Mouse (Mus musculus) kidney, postnatal 4 days (tissue): ENCODE measurements around the gene Snap47.

Experiments used
- DNase-seq, 2 experiments: peaks; one replicate each; pipeline ENCODE4 v3.0.0; 2021; ENCODE audit warnings: mixed read lengths in 2 of 2

Gene Snap47

GRCm38 (mm10) chr11:59451086-59451485, at the start of gene Snap47:
Gene Snap47 (minus strand): TSS chr11:59451186.
- no peak for DNase-seq

GRCm38 (mm10) chr11:59497747-59498146, 46.8 kb upstream of the Snap47 start:
- no peak for DNase-seq

GRCm38 (mm10) chr11:59496672-59497310, 45.8 kb upstream of the Snap47 start:
- DNase-seq, result no peak

DNA sequence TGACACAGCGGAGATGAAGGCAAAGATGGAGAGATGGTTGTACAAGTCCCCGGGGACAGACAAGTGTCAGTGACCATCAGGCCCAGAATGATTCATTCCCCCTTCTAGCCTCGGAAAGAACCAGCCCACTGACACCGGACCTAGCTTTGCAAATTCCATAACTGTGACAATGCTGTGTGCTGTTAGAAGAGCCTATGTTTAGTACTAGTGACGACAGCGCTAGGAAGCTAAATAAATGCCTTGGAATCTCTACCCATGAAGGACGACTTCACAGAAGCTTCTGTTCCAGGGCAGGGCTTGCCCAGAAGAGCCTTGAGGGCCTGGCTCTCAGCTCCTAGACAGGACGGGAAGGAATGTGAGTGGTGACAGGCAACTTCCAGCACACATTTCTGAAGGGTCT, 35.2 kb upstream of the Snap47 start:
- DNase-seq, result no peak

DNA sequence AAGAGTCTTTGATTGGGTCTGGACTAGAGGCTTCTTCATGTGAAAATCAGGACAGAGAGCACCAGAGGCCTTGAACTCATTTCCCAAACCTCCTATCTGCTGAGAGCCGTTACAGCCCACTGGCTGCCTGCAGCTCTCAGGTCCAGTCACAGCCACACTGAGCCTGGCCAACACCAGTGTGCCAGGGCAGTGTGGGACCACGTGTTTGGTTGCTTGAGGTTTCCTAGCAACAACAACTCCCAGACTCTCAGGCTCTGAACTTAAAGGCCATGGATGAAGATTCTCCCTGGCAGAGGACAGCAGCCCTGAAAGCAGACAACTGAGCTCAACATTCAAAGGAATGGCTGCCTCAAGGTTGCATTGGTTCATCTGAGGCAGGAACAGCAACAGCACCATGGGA, 34.7 kb upstream of the Snap47 start:
- DNase-seq, result no peak

DNA sequence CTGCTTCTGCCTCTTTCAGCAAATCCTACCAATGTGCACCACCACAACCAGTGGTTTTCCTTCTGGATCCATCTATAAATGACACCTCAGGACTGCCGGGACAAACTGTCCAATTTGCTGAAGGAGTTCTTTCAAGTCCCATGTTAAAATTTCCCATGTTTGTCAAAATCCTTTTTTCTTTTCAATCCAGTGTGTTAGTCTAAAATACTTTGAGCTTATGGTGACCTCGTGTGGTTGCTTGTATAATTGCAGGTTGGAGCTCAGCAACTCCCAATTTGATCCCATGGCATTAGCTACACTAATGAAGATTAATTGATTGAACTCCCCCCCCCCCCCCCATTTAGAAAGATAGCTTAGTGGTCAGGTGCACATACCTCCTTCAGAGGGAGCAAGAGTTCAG, 32.2 kb upstream of the Snap47 start:
- peak; percentile 63 to 70 for DNase-seq

GRCm38 (mm10) chr11:59477240-59477639, 26.3 kb upstream of the Snap47 start:
- DNase-seq, result no peak

- DNase-seq, result peak; percentile 94 to 96
Measured at GRCm38 (mm10) chr11:59472326-59472677, 21.3 kb upstream of the Snap47 start, which contains the start of gene Zfp867. Gene Zfp867 (minus strand): TSS chr11:59472474.

DNA sequence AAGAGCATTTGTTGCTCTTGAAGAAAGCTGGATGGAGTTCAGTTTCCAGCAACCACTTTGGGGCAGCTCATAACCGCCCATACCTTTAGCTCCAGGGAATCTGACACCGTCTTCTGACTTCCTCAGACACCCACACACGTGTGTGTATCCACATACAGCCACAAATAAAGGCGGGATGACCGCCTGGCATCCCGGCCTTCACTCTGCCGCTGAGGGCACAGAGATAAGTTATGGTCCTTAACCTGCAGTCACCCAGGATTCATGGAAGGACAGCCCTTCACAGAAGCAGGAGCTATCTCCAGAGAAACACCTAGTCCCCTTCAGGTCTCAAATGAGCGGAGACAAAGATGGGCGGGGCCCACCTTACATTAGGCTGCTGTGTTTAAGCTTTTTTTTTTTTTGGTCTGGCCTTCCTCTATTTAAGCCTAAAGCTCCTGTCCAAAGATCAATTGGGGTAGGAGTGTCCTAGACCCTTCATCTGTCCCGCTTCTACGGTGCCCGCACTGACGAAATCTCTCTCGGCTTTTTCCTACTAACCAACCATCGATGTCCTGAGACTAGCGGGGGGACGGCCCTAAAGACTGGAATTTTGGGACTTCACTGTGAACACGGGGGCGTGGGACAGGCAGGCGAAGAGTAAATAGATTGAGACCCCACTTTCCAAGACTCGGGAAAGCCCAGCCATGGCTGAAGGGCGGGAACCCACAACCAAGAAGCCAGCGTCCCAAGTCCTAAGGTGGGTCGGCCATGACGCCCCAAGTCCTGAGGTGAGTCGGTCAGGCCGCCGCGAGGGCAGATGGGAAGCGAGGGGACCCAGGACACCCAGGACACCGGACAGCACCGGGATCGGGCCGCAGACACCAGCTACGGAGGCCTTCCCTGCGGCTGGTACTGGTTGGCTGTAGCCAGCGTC, 20.7 kb upstream of the Snap47 start:
- peak in 1 of 2 experiments; percentile 16 for DNase-seq

- DNase-seq, result no peak
Measured at GRCm38 (mm10) chr11:59460459-59460858, 9.5 kb upstream of the Snap47 start.

DNA sequence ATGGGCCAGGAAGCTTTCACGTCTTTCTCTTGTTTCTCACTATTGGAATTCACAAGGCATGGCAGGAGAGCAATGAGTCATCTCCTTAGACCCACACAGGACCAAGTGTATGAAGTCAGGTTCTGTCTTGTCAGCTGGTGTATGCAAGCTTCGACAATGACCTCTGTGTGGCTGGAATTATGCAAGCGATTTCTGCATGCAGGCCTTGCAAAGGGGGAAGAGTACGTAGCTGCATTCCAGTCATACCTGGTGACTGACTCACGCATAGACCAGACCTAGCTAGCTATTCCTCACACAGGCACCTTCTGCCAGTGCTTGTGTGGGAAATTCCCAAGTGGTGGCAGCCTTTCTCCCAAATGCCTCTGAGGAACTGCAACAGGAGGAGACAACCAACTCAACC, 8.0 kb upstream of the Snap47 start:
- DNase-seq, result peak; percentile 52 to 68

DNA sequence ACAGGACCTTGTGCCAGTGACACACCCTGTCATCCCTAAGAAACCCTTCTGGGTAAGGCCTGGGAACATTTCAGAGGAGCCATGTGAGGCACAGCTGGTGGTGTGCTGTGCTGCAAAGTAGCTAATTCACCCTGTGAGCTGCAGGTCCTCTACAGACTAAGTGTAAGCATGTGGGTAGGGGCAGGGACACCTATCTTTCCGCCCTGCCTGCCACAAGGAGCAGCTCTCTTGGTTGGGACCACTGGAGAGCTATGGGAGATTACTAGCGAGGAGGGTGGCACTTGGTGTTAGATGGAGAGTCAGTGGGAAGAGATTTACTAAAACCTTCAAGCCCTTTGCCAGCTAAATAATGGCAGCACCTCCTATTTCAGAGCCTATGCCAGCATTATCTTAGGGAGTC, 5.9 kb upstream of the Snap47 start:
- DNase-seq, result no peak

DNA sequence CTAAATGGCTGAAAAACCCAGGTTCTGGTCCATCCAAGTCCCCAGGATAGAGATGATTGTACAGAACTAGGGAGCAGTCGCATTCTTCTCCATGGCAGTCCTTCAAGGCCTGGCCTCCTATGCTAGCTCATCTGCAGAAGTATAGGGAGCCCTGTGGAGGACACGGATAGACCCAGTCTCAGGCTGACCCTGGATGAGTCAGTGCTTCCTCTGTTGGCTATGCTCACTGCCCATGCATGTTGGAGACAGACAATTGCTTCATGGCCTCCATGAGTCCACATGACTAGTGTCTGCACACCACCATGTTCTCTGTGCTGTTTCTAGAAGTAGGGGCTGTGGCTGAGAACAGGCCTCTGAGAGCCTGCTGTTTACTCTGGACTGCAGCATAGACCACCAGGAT, 5.4 kb upstream of the Snap47 start:
- DNase-seq, result no peak

DNA sequence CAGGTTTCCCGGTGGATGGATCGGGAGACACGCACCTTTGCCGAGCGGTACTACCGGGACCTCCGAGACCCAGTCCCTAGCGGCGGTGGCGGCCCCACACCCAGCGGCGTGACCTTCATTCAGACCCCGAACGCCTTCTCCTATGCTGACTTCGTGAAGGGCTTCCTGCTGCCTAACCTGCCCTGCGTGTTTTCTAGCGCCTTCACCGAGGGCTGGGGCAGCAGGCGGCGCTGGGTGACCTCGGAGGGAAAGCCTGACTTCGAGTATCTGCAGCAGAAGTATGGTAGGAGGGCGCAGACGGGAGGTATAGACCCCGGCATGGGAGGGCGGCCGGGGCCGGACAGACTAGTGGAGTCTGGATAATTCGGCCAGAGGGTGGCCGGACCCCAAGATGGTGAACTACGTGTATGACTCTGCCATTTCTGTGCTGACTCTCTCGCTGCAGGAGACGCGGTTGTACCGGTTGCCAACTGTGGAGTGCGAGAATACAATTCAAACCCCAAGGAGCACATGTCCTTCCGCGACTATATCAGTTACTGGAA, 685 bp downstream of the Snap47 start:
- no peak for DNase-seq

- DNase-seq, result peak; percentile 93 to 95
Measured at GRCm38 (mm10) chr11:59449741-59450229, 1.2 kb downstream of the Snap47 start, which contains the start of gene Jmjd4. Gene Jmjd4 (plus strand): TSS chr11:59450045.

DNA sequence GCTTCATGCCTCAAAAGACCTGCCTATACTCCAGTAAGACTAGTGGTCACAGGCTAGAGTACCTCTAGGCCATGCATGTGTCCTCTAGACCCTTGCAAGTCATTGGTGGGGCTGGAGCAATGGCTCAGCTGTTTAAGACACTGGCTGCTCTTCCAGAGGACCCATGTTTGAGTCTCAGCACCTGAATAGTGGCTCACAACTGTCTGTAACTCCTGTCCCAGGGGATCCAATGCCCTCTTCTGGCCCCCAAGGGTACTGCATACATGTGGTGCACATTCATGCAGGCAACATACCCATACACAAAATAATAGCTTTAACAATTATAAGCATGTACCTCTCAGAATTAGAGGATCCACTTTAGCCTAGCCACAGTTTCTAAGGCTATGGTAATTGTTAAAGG, 7.9 kb downstream of the Snap47 start:
- no peak for DNase-seq

DNA sequence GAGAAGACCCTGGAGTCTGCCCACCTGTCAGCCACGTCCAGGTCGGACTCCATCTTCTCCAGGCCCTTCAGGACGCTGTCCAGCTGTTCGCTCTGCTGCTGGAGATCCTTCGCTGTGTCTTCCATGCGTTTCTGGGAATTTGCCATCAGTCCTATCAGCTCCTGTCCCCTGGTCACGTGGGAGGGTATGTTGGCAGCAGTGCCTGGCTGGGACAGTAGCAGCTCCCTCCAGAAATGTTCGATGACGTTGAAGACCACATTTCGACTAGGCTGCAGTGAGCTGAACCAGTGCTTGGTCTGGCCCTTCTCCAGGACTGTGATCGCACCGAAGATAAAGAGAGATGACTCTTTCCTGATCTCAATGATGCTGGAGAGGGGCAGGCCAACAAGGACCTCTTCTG, 13.0 kb downstream of the Snap47 start:
- no peak for DNase-seq

- DNase-seq, result no peak
Measured at GRCm38 (mm10) chr11:59432261-59432660, 18.7 kb downstream of the Snap47 start.

DNA sequence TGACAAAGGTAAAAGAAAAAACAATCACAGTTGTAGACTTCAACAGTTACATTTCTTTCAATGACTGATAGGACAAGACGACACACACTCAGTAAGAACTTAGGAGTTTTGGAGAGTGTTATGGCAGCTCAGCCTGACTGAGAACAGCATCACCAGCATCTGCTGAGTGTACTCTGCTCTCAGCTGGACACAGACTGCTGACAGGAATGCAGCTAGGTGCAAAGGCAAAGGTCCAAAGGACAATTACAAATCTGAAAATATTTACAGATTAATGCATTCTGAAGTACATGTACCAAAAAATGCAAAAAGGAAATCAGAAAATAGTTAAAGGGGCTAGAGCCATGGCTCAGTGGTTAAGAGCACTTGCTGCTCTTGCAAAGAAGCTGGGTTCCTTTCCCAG, 21.0 kb downstream of the Snap47 start:
- DNase-seq, result no peak

DNA sequence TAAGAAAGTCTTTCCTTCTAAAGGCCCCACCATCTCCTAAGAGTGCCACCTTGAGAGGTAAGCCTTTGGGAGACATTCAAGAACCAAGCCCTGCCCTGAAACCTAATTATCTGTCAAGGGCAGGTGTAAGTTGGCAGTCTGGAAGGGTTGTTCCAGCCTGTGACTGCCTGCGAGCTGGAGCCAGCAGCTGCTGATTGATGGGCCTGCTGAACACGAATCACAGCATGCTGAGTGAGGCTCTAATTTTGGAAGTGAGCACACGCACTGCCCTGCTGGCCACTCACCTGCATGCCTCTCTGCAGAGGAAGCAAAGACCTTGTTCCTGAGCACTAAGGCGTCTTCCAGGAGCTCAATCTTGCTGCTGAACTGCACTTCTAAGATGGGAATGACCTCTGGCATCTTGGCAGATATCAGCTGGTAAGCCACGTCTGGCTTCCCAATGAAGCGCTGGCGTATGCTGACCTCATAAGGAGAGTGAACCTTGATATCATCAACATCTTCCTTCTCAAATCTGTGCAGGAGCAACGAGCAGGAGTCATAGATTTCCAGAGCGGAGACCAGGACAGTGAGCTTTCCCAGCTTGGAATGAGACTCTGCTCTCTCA, 22.8 kb downstream of the Snap47 start:
- no peak for DNase-seq

DNA sequence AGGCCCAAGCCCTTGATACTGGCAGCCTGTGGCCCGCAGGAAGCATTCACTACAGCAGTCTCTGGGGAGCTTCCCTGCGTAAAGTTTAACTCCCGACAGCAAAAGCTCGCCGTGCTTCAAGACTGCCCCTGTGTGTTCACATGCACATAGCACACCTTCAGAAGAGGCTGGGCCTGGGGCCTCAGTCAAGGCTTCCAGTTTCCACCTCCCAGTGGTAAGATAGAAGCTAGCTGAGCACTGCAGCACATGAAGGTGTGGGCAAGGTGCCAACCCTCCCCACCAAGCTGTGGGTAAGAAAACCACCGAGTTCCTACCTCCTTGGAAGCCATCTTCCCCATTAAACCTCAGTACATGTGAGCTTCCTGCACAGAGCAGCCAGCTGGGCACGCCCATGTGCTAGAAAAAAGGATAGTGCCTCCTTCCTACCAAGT, 25.3 kb downstream of the Snap47 start:
- peak; percentile 47 to 65 for DNase-seq

DNA sequence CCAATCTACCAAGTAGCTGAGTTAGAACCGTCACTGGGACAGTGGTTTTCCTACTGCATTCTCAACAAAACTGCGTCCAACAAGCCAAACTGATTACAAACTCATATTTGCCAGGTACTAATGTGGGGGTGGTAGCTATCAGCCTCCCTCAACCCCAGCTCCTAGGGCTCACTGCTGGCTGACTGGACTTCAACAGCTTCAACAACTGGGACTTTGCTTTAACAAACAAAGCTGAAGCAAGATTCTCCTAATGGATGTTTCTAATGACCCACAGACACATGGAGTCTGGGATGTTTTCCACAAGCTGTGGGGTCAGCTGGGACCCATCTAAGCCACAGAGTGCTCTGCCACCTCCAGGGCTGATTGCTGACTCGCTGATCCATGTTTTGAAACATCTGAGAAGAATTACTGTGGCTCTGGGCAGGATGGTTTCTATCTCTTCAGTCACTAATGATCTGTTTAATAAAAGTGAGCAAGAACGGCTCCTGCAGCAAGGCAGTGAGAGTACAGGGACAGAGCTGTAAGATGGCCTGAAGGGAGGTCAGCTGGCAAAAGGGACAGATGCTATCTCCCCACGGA, 27.9 kb downstream of the Snap47 start:
- no peak for DNase-seq

GRCm38 (mm10) chr11:59421967-59422366, 29.0 kb downstream of the Snap47 start:
- DNase-seq, result peak in 1 of 2 experiments; percentile 17
